30 mouse cellular contexts compared by ENCODE assay signal in genomic region chr10:18404679-18405078, GRCm38 (mm10).
DNase-seq lines count a peak whose midpoint lies in the region; ATAC-seq and TF ChIP-seq lines count a peak whose summit lies in the region.
"Had no signal": no experiment of that assay in that cellular context is flagged by ENCODE, and none has a peak within 500 bp of the region (broad histone marks: within the 10 kb centered on the region; RNA-seq: fewer than 3 reads in every experiment).

No protein-coding gene starts in this region.

- H3K36me3 ChIP-seq in forebrain, embryonic 13.5 days (ENCODE audit: poor library complexity, severe bottlenecking), result no peaks in the 10 kb centered on the region
- no peaks in the 10 kb centered on the region for H3K36me3 ChIP-seq in forebrain, embryonic 10.5 days (replicated peaks)
- H3K36me3 ChIP-seq in forebrain, embryonic 16.5 days (ENCODE audit: control insufficient read depth, insufficient read depth), result no peaks in the 10 kb centered on the region
- H3K36me3 ChIP-seq in hindbrain, embryonic 16.5 days (ENCODE audit: control insufficient read depth, insufficient read depth, low read length), result no peaks in the 10 kb centered on the region
- H3K36me3 ChIP-seq: heart, embryonic 12.5 days; midbrain, embryonic 15.5 days; neural tube, embryonic 12.5 days had no signal

- no peak overlapping the region for H3K9ac ChIP-seq in forebrain, embryonic 13.5 days
- no peak overlapping the region for H3K9ac ChIP-seq in forebrain, embryonic 16.5 days (replicated peaks; ENCODE audit: low read depth, low read length)
- no peak overlapping the region for H3K9ac ChIP-seq in hindbrain, embryonic 16.5 days (ENCODE audit: low read depth, low read length)
- H3K9ac ChIP-seq: heart, embryonic 12.5 days; liver, embryonic 14.5 days; midbrain, embryonic 15.5 days; neural tube, embryonic 12.5 days had no signal

- H3K4me3 ChIP-seq in forebrain, embryonic 13.5 days, result no peak overlapping the region
- H3K4me3 ChIP-seq in forebrain, embryonic 10.5 days, result no peak overlapping the region
- no peak overlapping the region for H3K4me3 ChIP-seq in layer of hippocampus, adult 2 months
- H3K4me3 ChIP-seq in forebrain, embryonic 16.5 days (replicated peaks; ENCODE audit: low read length), result no peak overlapping the region
- H3K4me3 ChIP-seq in hindbrain, embryonic 16.5 days (ENCODE audit: low read length), result no peak overlapping the region
- H3K4me3 ChIP-seq: erythroblast, embryonic 14.5 days; gastrocnemius, adult 2 months; heart, embryonic 12.5 days; midbrain, embryonic 15.5 days; neural tube, embryonic 12.5 days had no signal

- peaks cover 15% of the 10 kb centered on the region for H3K4me1 ChIP-seq in forebrain, embryonic 13.5 days
- H3K4me1 ChIP-seq in forebrain, embryonic 10.5 days, result peaks cover 51% of the 10 kb centered on the region
- peaks cover 30% of the 10 kb centered on the region for H3K4me1 ChIP-seq in forebrain, embryonic 16.5 days (replicated peaks; ENCODE audit: control insufficient read depth, insufficient read depth, low read length)
- H3K4me1 ChIP-seq in hindbrain, embryonic 16.5 days (ENCODE audit: control insufficient read depth, insufficient read depth, low read depth, low read length), result peaks cover 17% of the 10 kb centered on the region

- 50% methylated on average over 5 of the region's 5 CpGs for WGBS in forebrain, embryonic 13.5 days
- WGBS in forebrain, embryonic 10.5 days, result 54% methylated on average over 5 of the region's 5 CpGs
- WGBS in forebrain, embryonic 16.5 days, result 42% methylated on average over 5 of the region's 5 CpGs
- 25% methylated on average over 5 of the region's 5 CpGs for WGBS in hindbrain, embryonic 16.5 days

- no peak for DNase-seq in forebrain, embryonic 10.5 days (ENCODE audit: extremely low spot score, low spot score)
- DNase-seq in layer of hippocampus, adult 2 months (ENCODE audit: low spot score in 2 of 2), result no peak
- DNase-seq in layer of hippocampus, adult 9-10 months (ENCODE audit: low spot score), result no peak
- no peak for DNase-seq in frontal cortex, postnatal 36 days (ENCODE audit: low spot score in 2 of 2)
- DNase-seq: adrenal gland, postnatal 25 days; cerebellum, adult 8-10 months; gastrocnemius, adult 2 months; gastrocnemius, postnatal 36 days; heart, adult 18-20 months; heart, postnatal 4 days; kidney, adult 11 months; kidney, postnatal 25 days; layer of hippocampus, postnatal 36 days; liver; lung, adult 2 months; lung, postnatal 10 days; right cerebral cortex, adult 18-20 months; spleen, adult 18-20 months; thymus, postnatal 14 days had no signal

- 0 out of 2 replicates have a peak, but pooled peaks cover 7% of the 10 kb centered on the region for H3K27me3 ChIP-seq in forebrain, embryonic 13.5 days
- peaks cover 12% of the 10 kb centered on the region for H3K27me3 ChIP-seq in forebrain, embryonic 10.5 days (ENCODE audit: poor library complexity, severe bottlenecking)
- no peaks in the 10 kb centered on the region for H3K27me3 ChIP-seq in forebrain, embryonic 16.5 days (replicated peaks; ENCODE audit: control insufficient read depth, insufficient read depth, low read length)
- 0 out of 2 replicates have a peak, but pooled peaks cover 2% of the 10 kb centered on the region for H3K27me3 ChIP-seq in hindbrain, embryonic 16.5 days (replicated peaks; ENCODE audit: control insufficient read depth, insufficient read depth, low read length)
- H3K27me3 ChIP-seq: heart, embryonic 12.5 days; midbrain, embryonic 15.5 days; neural tube, embryonic 12.5 days had no signal

- no peak for TF ChIP-seq CTCF in layer of hippocampus, adult 2 months (conservative IDR thresholded peaks at IDR 0.05)

- no peaks in the 10 kb centered on the region for H3K9me3 ChIP-seq in forebrain, embryonic 13.5 days (replicated peaks)
- no peaks in the 10 kb centered on the region for H3K9me3 ChIP-seq in forebrain, embryonic 10.5 days
- H3K9me3 ChIP-seq in forebrain, embryonic 16.5 days (ENCODE audit: control insufficient read depth, low read length), result no peaks in the 10 kb centered on the region
- H3K9me3 ChIP-seq in hindbrain, embryonic 16.5 days (ENCODE audit: control insufficient read depth, low read length), result no peaks in the 10 kb centered on the region
- H3K9me3 ChIP-seq: heart, embryonic 12.5 days; midbrain, embryonic 15.5 days; neural tube, embryonic 12.5 days had no signal

- peak; percentile 12; the same call in 1 of the 2 replicates for ATAC-seq in forebrain, embryonic 13.5 days
- ATAC-seq in forebrain, embryonic 16.5 days, result peak; percentile 22
- peak; percentile 12; the same call in 1 of the 2 replicates for ATAC-seq in hindbrain, embryonic 16.5 days
- ATAC-seq: CD4-positive, CD25-positive, alpha-beta regulatory T cell, adult 4 months; inflammation-experienced regulatory T-cells, adult 6 months; midbrain, embryonic 15.5 days had no signal

- no peak overlapping the region for H3K4me2 ChIP-seq in forebrain, embryonic 13.5 days
- H3K4me2 ChIP-seq in forebrain, embryonic 16.5 days (ENCODE audit: low read length), result no peak overlapping the region
- no peak overlapping the region for H3K4me2 ChIP-seq in hindbrain, embryonic 16.5 days (ENCODE audit: low read length)
- H3K4me2 ChIP-seq: heart, embryonic 12.5 days; midbrain, embryonic 15.5 days; neural tube, embryonic 12.5 days had no signal

- no peak overlapping the region for H3K27ac ChIP-seq in forebrain, embryonic 13.5 days
- no peak overlapping the region for H3K27ac ChIP-seq in forebrain, embryonic 10.5 days
- H3K27ac ChIP-seq in layer of hippocampus, adult 2 months, result peak overlapping the region; percentile 75; the same call in 1 of the 2 replicates
- 0 out of 2 replicates have a peak overlapping the region, but pooled peaks have one; percentile 28 for H3K27ac ChIP-seq in forebrain, embryonic 16.5 days (ENCODE audit: low read length)
- no peak overlapping the region for H3K27ac ChIP-seq in hindbrain, embryonic 16.5 days (ENCODE audit: low read depth, low read length)
- H3K27ac ChIP-seq: gastrocnemius, adult 2 months; liver, embryonic 14.5 days; macrophage; midbrain, embryonic 15.5 days; neural tube, embryonic 12.5 days had no signal

Comparison
In these comparisons a context has a peak if more than half of its experiments do, and no peak if none do; other contexts are left out.
1. H3K27ac ChIP-seq: peak in layer of hippocampus, adult 2 months (single experiment) and forebrain, embryonic 16.5 days (single experiment); none in forebrain, embryonic 13.5 days (single experiment), forebrain, embryonic 10.5 days (single experiment) and hindbrain, embryonic 16.5 days (single experiment).
2. Peak in every context shown above with its lines, with median percentiles within 50 percentile points of each other: ATAC-seq.